Mouse (Mus musculus) olfactory bulb, adult 2 months (tissue): ENCODE measurements around the gene Upk2.

Experiments used
- CTCF ChIP-seq: fragments of 200-500 bp; IDR thresholded peaks from 2 replicates; pipeline ENCODE4 v1.5.1; 2012; ENCODE audit warnings: low read depth, mild to moderate bottlenecking, low read length, moderate library complexity; ENCODE audit not compliant: insufficient read depth
- POLR2A ChIP-seq: fragments of 200-500 bp; IDR thresholded peaks from 2 replicates; pipeline ENCODE4 v1.6.1; 2012; ENCODE audit warnings: mild to moderate bottlenecking, low read depth, low read length, moderate library complexity; ENCODE audit not compliant: insufficient read depth

DNA sequence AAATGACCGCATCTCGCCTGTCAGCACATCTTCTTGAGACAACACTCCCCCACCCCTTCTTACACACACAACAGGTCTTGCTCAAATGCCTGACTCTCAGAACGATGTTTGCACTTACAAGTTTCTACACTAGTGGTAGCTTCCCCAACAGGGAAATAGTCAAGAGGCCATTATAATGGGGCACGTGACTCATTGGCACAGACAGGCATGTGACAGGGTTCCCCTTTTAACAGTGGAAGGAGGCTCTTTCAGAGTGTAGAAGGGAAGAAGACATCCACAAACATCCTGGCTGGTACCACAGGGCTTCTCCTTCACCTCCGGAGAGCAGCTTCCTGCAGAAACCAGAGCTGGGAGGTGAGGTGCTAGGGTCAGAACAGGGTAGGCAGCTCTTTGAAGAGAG is 7.2 kb upstream of the Upk2 start:
- TF ChIP-seq POLR2A (no peak), CTCF (no peak)
